Mouse (Mus musculus) stomach, embryonic 14.5 days (tissue): Measurements from ENCODE around the gene Sgsm1. TPM values are rescaled to one million over a fixed set of nuclear protein-coding genes. Genes with fewer than 3 reads are reported as not detected.
A peak's percentile ranks its signal among the peaks of the same experiment; 100 is the strongest.

Experiments
- ATAC-seq: fragments of 200-750 bp; cut with Nextera tagmentation; 2 replicates; pipeline ENCODE4 v1.8.0; 2017; ENCODE audit warnings: low read depth, moderate TSS enrichment; ENCODE audit not compliant: insufficient number of reproducible peaks, insufficient read depth, low FRiP score
- H3K27ac ChIP-seq: fragments of 300-500 bp; sonication (generic); 2 replicates; pipeline ENCODE4 v1.5.1; 2014; ENCODE audit warnings: mild to moderate bottlenecking, low read length, moderate library complexity, mixed read lengths
- H3K27me3 ChIP-seq: fragments of 300-500 bp; sonication (generic); 2 replicates; pipeline ENCODE4 v1.6.1; 2014; ENCODE audit warnings: low read length, control low read depth, mixed read lengths; ENCODE audit not compliant: control insufficient read depth, insufficient read depth
- H3K36me3 ChIP-seq: fragments of 300-500 bp; sonication (generic); 2 replicates; pipeline ENCODE4 v1.6.1; 2014; ENCODE audit warnings: mild to moderate bottlenecking, control low read depth, low read length, moderate library complexity, mixed read lengths; ENCODE audit not compliant: control insufficient read depth, insufficient read depth
- H3K4me1 ChIP-seq: fragments of 300-500 bp; sonication (generic); 2 replicates; pipeline ENCODE4 v1.6.1; 2014; ENCODE audit warnings: low read length, control low read depth, mixed read lengths; ENCODE audit not compliant: control insufficient read depth, insufficient read depth
- H3K4me2 ChIP-seq: fragments of 300-500 bp; sonication (generic); replicated peaks from 2 replicates; pipeline ENCODE4 v1.6.1; 2014; ENCODE audit warnings: low read depth, low read length, control low read depth
- H3K4me3 ChIP-seq: fragments of 300-500 bp; sonication (generic); 2 replicates; pipeline ENCODE4 v1.5.1; 2014; ENCODE audit warnings: low read depth, low read length, control low read depth
- H3K9ac ChIP-seq: fragments of 300-500 bp; sonication (generic); replicated peaks from 2 replicates; pipeline ENCODE4 v1.6.1; 2014; ENCODE audit warnings: low read depth, mild to moderate bottlenecking, control low read depth, low read length, moderate library complexity, mixed read lengths
- H3K9me3 ChIP-seq: fragments of 300-500 bp; sonication (generic); 2 replicates; pipeline ENCODE4 v1.6.1; 2016; ENCODE audit warnings: low read depth, low read length, control low read depth; ENCODE audit not compliant: control insufficient read depth
- WGBS: fragments of 180-500 bp; shearing (Covaris S2); extraction: QIAGEN DNeasy Blood & Tissue Kit; methylation state at CpG from one replicate; pipeline ENCODE4 v1.1.7; 2014; 5-methylcytosine and 5-hydroxymethylcytosine counted together
- polyA plus RNA-seq: library from polyadenylated mRNA; unstranded; fragments of >200 nt; fragmentation: Nextera tagmentation; extraction: Ambion mirVana; gene quantifications from 2 replicates; pipeline ENCODE4 v1.2.1, GENCODE M21; 2014

Gene Sgsm1
- 4.6 and 6.4 TPM in 2 replicates for polyA plus RNA-seq

DNA sequence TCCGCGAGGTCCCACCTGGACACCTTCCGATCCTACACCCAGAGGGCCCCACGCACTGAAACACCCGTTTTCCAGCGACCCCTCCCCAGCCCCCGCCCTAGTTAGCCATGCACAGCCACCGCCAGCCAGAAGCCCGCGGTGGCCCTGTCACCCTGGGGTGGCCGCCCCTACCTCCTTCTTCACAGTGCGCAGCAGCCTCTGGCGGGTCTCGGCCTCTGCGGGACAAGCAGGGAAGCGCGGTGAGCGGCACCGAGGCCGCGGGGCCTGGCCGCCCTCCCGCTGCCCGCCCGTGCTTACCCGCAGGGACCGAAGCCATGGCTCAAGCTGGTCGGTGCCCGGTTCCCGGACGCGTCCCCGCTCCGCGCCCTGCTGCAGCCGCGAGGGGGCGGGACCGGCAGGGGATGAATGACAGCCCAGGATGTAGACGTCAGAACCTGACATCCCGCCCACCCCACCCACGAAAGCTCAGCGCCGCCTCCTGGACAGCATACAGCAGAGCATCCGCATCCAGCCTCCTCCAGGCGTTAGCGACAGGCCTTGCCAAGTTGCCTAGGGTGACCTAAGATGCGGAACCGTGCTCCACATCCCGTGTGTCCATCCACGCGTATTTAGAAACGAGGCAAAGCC lies at the start of gene Sgsm1:
Gene Sgsm1, minus strand, starts transcription at position 410 of the 627 bp plus-strand sequence.
- 3% methylated on average over 53 of the region's 53 CpGs for WGBS
- H3K9me3 ChIP-seq: no peaks in the 10 kb centered on the region
- H3K4me3 ChIP-seq: peak within 1 kb of the TSS; percentile 54
- H3K27ac ChIP-seq: no peak within 1 kb of the TSS
- peak; percentile 85 for ATAC-seq
- H3K9ac ChIP-seq: peak within 1 kb of the TSS; percentile 46; the same call in 1 of the 2 replicates
- peak within 1 kb of the TSS; percentile 82 for H3K4me2 ChIP-seq
- no peaks in the 10 kb centered on the region for H3K36me3 ChIP-seq
- H3K4me1 ChIP-seq: peaks cover 13% of the 10 kb centered on the region
- H3K27me3 ChIP-seq: no peaks in the 10 kb centered on the region

DNA sequence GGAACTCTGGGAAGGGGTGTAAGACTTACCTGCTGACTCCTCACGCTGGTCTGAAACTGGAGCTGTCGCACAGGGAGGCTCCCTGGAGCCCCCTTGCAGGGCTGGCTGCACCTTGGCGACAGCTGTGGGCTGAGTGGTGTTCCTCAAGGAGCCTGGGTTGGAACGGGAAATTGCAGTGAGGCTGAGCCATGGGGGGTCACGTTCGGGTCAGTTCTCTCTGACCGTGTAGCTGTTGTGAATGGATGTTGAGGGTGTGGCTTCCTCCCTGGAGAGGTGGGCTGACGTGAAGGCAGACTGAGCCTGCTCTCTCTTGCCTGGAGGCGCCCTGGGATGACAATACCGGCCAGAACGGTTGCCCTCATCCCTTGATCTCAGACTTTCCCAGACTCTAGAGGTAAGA lies 48.2 kb upstream of the Sgsm1 start:
- 7% methylated on average over 11 of the region's 11 CpGs for WGBS
- ATAC-seq: no peak

DNA sequence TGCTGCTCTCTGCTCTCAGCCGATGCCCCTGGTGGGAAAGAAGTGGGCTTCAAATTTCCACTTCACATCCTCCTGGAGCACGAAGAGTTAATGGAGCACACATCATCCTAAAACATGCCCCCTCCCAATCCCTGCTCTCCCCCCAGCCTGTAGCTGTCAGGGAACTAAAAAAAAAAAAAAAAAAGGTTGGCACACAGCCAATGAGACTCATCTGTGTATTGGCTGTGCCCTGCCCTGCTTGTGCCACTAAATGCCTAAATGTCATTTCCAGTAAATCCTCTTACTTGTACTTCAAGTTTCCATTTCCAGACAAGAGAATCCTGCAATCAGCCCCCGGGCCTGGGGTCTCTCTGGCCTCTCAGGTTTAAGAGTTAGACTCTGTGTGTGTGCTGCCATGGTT lies 47.1 kb upstream of the Sgsm1 start:
- Histone ChIP-seq H3K4me1 (0 out of 2 replicates have a peak, but pooled peaks cover 4% of the 10 kb centered on the region), H3K27me3 (no peaks in the 10 kb centered on the region), H3K4me3 (no peak overlapping the region), H3K36me3 (no peaks in the 10 kb centered on the region), H3K9ac (no peak overlapping the region), H3K9me3 (no peaks in the 10 kb centered on the region), H3K27ac (no peak overlapping the region), H3K4me2 (no peak overlapping the region)
- WGBS: 45% methylated on average over 3 of the region's 3 CpGs
- ATAC-seq: no peak

More for the DNA sequence above, 48.2 kb upstream of the Sgsm1 start:
- H3K27ac ChIP-seq: no peak overlapping the region
- H3K4me1 ChIP-seq: 0 out of 2 replicates have a peak, but pooled peaks cover 4% of the 10 kb centered on the region
- H3K27me3 ChIP-seq: no peaks in the 10 kb centered on the region
- H3K36me3 ChIP-seq: no peaks in the 10 kb centered on the region
- no peak overlapping the region for H3K4me2 ChIP-seq
- H3K4me3 ChIP-seq: no peak overlapping the region
- H3K9ac ChIP-seq: no peak overlapping the region
- no peaks in the 10 kb centered on the region for H3K9me3 ChIP-seq

DNA sequence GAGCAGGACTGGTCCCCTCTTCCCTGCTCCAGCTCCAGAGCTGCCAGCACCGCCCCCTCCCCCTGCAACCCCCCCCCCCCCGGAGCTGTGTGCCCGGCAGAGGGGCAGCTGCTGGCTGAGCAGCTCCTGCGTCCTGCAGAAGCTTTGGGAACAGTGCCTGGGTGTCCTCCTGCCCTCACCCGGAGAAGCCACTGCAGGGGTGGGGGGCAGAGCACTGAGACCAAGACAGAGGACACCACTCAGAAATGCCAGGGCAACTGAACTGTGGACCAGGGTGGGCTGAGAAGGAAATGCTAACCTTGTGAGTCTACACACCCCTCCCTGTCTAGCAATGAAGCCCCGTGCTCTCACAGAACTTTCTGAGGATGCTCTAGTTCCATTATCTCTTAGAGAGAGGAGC lies 46.6 kb upstream of the Sgsm1 start, which contains the start of gene Aym1:
Gene Aym1, plus strand, starts transcription at position 109 of the 400 bp plus-strand sequence.
- no peak within 1 kb of the TSS for H3K4me3 ChIP-seq
- no peaks in the 10 kb centered on the region for H3K27me3 ChIP-seq
- H3K4me1 ChIP-seq: 0 out of 2 replicates have a peak, but pooled peaks cover 4% of the 10 kb centered on the region
- peak; percentile 38; the same call in 1 of the 2 replicates for ATAC-seq
- H3K36me3 ChIP-seq: no peaks in the 10 kb centered on the region
- WGBS: 35% methylated on average over 4 of the region's 6 CpGs
- H3K4me2 ChIP-seq: no peak within 1 kb of the TSS
- no peak within 1 kb of the TSS for H3K9ac ChIP-seq
- H3K27ac ChIP-seq: no peak within 1 kb of the TSS
- no peaks in the 10 kb centered on the region for H3K9me3 ChIP-seq

DNA sequence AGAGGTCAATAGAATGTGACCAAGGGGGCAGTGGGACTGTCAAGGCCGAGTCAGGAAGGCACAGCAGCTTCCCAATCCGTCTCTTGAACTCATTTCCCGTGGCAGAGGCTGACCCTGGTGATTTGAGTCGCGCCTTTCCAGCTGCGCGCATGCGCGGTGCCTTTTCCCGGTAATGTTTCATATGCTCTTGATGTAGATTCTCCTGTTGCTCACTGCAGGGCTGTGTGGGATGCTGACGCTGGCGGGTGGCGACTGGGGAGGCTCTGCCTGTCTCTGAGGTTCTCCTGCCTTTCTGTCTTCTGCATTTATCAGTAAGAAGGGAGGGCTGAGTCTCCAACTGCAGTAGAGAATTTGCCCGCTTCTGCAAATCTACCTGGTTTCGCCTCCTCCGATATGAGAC lies 43.7 kb upstream of the Sgsm1 start:
- no peaks in the 10 kb centered on the region for H3K9me3 ChIP-seq
- ATAC-seq: no peak
- H3K36me3 ChIP-seq: no peaks in the 10 kb centered on the region
- 0 out of 2 replicates have a peak, but pooled peaks cover 4% of the 10 kb centered on the region for H3K4me1 ChIP-seq
- H3K27me3 ChIP-seq: no peaks in the 10 kb centered on the region
- no peak overlapping the region for H3K4me2 ChIP-seq
- WGBS: 36% methylated on average over 16 of the region's 16 CpGs
- H3K9ac ChIP-seq: no peak overlapping the region
- H3K4me3 ChIP-seq: no peak overlapping the region
- H3K27ac ChIP-seq: no peak overlapping the region

DNA sequence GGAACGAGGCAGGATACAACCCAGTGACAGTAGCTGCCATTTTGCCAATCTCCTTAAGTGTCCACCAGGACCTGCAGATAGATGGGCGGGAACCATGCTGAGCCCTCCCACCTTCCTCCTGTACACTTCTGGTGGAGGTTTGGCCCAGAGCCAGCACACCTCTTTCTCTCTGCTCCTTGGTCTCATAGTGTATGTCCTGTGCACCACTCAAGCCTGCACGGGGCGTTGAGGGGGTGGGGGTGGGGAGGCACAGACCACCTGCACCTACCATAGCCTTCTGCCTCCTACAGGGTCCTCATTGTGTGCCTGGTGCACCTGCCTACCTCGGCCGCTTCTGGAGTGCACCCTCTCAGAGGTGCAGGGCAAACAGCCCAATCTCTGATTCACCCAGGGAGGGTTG lies 42.0 kb upstream of the Sgsm1 start:
- Histone ChIP-seq H3K36me3 (no peaks in the 10 kb centered on the region), H3K4me3 (no peak overlapping the region), H3K9ac (no peak overlapping the region), H3K4me2 (no peak overlapping the region), H3K27me3 (peaks cover 7% of the 10 kb centered on the region; the same call in 1 of the 2 replicates), H3K27ac (no peak overlapping the region), H3K9me3 (no peaks in the 10 kb centered on the region), H3K4me1 (no peaks in the 10 kb centered on the region)
- 0 out of 2 replicates have a peak, but pooled peaks have one; percentile 14 for ATAC-seq
- 54% methylated on average over 6 of the region's 6 CpGs for WGBS

DNA sequence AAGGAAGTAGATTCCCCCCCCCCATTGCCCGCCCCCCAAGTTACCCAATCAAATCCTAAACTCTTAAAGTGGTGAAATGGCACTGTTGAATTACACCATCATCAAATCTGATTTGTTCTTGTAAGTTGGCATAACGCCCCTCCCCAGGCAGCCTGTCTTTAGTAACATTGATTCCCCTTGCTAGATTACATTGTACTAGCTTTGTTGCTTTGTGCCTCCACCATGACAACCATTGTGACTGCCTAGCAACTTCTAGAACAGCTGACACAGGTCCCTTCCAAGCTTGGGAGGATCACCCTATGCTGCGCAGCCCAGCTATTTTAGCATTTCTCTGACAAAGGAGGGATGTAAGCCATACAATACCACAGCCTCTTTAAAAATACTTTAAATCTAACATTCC lies 41.2 kb upstream of the Sgsm1 start:
- H3K4me2 ChIP-seq: no peak overlapping the region
- H3K27me3 ChIP-seq: peaks cover 7% of the 10 kb centered on the region; the same call in 1 of the 2 replicates
- no peaks in the 10 kb centered on the region for H3K4me1 ChIP-seq
- 82% methylated on average over 3 of the region's 3 CpGs for WGBS
- no peak overlapping the region for H3K27ac ChIP-seq
- H3K4me3 ChIP-seq: no peak overlapping the region
- ATAC-seq: no peak
- H3K36me3 ChIP-seq: no peaks in the 10 kb centered on the region
- no peak overlapping the region for H3K9ac ChIP-seq
- no peaks in the 10 kb centered on the region for H3K9me3 ChIP-seq

DNA sequence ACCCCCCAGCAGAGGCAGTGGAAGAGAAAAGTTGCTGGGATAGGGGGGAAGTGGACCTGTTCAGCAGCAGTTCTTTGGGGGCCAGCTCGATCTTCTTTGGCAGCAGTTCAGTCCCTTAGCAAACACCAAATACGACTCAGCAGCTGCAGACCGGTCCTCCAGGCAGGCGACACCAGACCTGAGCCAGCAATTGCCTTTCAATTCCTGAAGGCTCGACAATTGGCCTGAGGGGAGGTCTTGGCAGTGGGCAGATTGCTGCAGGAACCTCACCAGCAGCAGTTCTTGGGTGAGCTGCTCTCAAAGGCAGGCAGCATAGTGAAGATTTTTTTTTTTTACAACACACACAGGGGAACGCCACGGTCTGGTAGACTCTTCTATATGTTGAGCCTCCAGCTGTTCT lies 39.2 kb upstream of the Sgsm1 start:
- Histone ChIP-seq H3K4me1 (no peaks in the 10 kb centered on the region), H3K36me3 (no peaks in the 10 kb centered on the region), H3K9ac (no peak overlapping the region), H3K4me2 (no peak overlapping the region), H3K27me3 (peaks cover 15% of the 10 kb centered on the region; the same call in 1 of the 2 replicates), H3K9me3 (no peaks in the 10 kb centered on the region), H3K4me3 (no peak overlapping the region), H3K27ac (no peak overlapping the region)
- no peak for ATAC-seq
- WGBS: 26% methylated on average over 7 of the region's 7 CpGs
